Mouse (Mus musculus): ENCODE data around the gene Olfr1418.

DNA sequence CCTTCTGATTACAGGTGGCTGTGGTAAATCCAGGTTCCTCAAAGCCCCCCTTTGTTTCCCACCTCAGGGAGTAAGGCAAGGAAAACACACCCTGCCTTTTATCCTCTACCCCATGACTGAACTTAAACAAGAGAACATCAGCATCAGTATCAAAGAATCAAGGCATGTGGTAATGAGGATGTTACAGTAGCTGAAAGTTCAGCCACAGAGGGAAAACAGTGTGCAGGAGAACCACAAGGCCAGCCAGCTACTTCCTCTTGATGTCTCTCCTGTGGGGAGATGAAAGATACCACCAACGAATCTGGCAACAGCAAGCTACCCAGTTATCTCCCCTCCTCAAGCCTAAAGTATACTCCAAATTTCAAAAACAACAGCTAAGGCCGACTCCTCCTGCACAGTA is 53.6 kb downstream of the Olfr1418 start:
- TF ChIP-seq ZC3H11A (IDR thresholded peaks at IDR 0.05; ENCODE audit: borderline replicate concordance, low read depth, low read length): no peak
- TF ChIP-seq ZNF384 (IDR thresholded peaks at IDR 0.05; ENCODE audit: low read depth, low read length): no peak
- no peak for TF ChIP-seq MAFK (IDR thresholded peaks at IDR 0.05; ENCODE audit: insufficient read depth, low read depth, low read length)
- no peak for TF ChIP-seq HCFC1 (IDR thresholded peaks at IDR 0.05; ENCODE audit: borderline replicate concordance, insufficient read depth, low read length)
- no peak for TF ChIP-seq CHD2 (IDR thresholded peaks at IDR 0.05; ENCODE audit: low read depth, low read length)
